Mouse (Mus musculus) heart, embryonic 14.5 days (tissue): ENCODE data around the gene Kcnh4. TPM values are rescaled to one million over a fixed set of nuclear protein-coding genes. Genes with fewer than 3 reads are reported as not detected.

Experiments
- ATAC-seq: fragments of 200-750 bp; cut with Nextera tagmentation; 2 replicates; pipeline ENCODE4 v1.8.0; 2017; ENCODE audit warnings: low read depth, moderate TSS enrichment; ENCODE audit not compliant: insufficient number of reproducible peaks, insufficient read depth, low FRiP score
- H3K27ac ChIP-seq, 2 experiments: fragments of 200-500 bp in 1 of 2; fragments of 300-500 bp in 1 of 2; sonication (generic) in 1 of 2; replicated peaks in 1 of 2; 2 replicates each; pipeline ENCODE4 v1.5.1; 2012 to 2014; ENCODE audit warnings: low read depth in 2 of 2, low read length in 2 of 2, control low read depth in 1 of 2, mild to moderate bottlenecking in 1 of 2, mixed read lengths in 1 of 2; ENCODE audit not compliant: control insufficient read depth in 1 of 2, insufficient read depth in 1 of 2
- H3K27me3 ChIP-seq: fragments of 300-500 bp; sonication (generic); 2 replicates; pipeline ENCODE4 v1.6.1; 2014; ENCODE audit warnings: mild to moderate bottlenecking, low read length, control low read depth; ENCODE audit not compliant: control insufficient read depth, insufficient read depth
- H3K36me3 ChIP-seq: fragments of 300-500 bp; sonication (generic); 2 replicates; pipeline ENCODE4 v1.6.1; 2014; ENCODE audit warnings: mild to moderate bottlenecking, control low read depth, low read length, mixed read lengths; ENCODE audit not compliant: control insufficient read depth, insufficient read depth
- H3K4me1 ChIP-seq, 2 experiments: fragments of 200-500 bp in 1 of 2; fragments of 300-500 bp in 1 of 2; sonication (generic) in 1 of 2; 2 replicates each; pipeline ENCODE4 v1.6.1; 2012 to 2014; ENCODE audit warnings: low read length in 2 of 2, control low read depth in 1 of 2, mixed read lengths in 1 of 2; ENCODE audit not compliant: control insufficient read depth in 2 of 2, insufficient read depth in 2 of 2
- H3K4me2 ChIP-seq: fragments of 300-500 bp; sonication (generic); 2 replicates; pipeline ENCODE4 v1.6.1; 2014; ENCODE audit warnings: mild to moderate bottlenecking, low read length
- H3K4me3 ChIP-seq, 2 experiments: fragments of 200-500 bp in 1 of 2; fragments of 300-500 bp in 1 of 2; sonication (generic) in 1 of 2; 2 replicates each; pipeline ENCODE4 v1.5.1; 2012 to 2014; ENCODE audit warnings: low read length in 2 of 2, mild to moderate bottlenecking in 2 of 2, control low read depth in 1 of 2, low read depth in 1 of 2, moderate library complexity in 1 of 2; ENCODE audit not compliant: control insufficient read depth in 1 of 2, insufficient read depth in 1 of 2
- H3K9ac ChIP-seq: fragments of 300-500 bp; sonication (generic); 2 replicates; pipeline ENCODE4 v1.6.1; 2014; ENCODE audit warnings: mild to moderate bottlenecking, low read length
- H3K9me3 ChIP-seq: fragments of 300-500 bp; sonication (generic); 2 replicates; pipeline ENCODE4 v1.6.1; 2016; ENCODE audit warnings: low read length, control low read depth; ENCODE audit not compliant: control insufficient read depth
- WGBS: fragments of 180-500 bp; shearing (Covaris S2); extraction: QIAGEN DNeasy Blood & Tissue Kit; methylation state at CpG from one replicate; pipeline ENCODE4 v1.1.7; 2014; 5-methylcytosine and 5-hydroxymethylcytosine counted together
- polyA plus RNA-seq: library from polyadenylated mRNA; unstranded; fragments of >200 nt; fragmentation: Nextera tagmentation; extraction: Ambion mirVana; gene quantifications from 2 replicates; pipeline ENCODE4 v1.2.1, GENCODE M21; 2014

The Kcnh4 gene
- polyA plus RNA-seq, 1 experiment from 2014 or later: not detected

DNA sequence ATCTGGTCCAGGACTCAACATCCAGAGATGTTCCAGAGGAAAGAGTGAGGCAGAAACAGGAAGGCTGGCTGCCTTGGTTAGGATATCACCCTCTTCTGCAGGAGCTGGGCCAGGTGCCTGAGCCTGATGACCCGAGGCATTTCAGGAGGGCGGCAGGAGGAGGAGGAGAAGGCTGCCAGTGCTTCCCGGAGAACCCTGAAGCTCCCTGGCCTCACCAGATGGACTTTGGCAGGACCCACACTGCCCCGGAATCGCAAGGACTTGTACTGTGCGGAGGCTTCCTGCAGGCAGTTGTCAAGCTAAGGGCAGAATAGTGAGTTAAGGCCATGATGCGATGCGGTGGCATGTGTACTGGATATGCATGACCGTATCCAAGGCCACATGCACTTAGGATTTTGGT lies 7.0 kb upstream of the Kcnh4 start:
- Histone ChIP-seq H3K27me3 (no peaks in the 10 kb centered on the region; the same call in 1 of the 2 replicates), H3K36me3 (no peaks in the 10 kb centered on the region), H3K9me3 (no peaks in the 10 kb centered on the region), H3K4me2 (no peak overlapping the region), H3K4me1 (peaks cover 3 to 6% of the 10 kb centered on the region in 2 experiments; a peak in 3 of 4 replicates), H3K9ac (no peak overlapping the region), H3K27ac (no peak overlapping the region), H3K4me3 (no peak overlapping the region)
- no peak for ATAC-seq
- 77% methylated on average over 9 of the region's 9 CpGs for WGBS

DNA sequence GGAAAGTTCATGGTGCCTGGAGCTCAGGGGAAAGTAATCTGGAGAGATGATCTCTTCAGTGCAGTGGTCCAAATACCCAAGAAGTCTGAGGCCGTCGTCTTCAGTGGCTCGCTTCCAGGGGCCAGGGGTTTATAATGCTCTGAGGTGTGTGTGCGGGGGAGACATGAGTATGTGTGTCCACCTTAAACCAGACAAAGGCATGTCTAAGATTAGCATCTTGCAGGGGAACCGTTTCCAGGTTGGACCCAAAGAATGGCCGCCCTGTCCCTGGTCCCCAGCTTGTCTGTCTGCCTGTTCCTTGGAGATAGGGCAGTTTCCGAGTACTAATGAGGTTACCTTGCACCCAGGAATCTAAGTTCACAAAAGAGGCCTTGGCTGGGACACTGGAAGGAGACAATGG lies 3.1 kb upstream of the Kcnh4 start, which contains the start of gene Hcrt:
Gene Hcrt (minus strand): TSS at position 101 of the 400 bp plus-strand sequence.
- Histone ChIP-seq H3K4me1 (peaks cover 2 to 3% of the 10 kb centered on the region in 2 experiments; a peak in 2 of 4 replicates), H3K27ac (no peak within 1 kb of the TSS), H3K9ac (peak within 1 kb of the TSS; percentile 54), H3K36me3 (no peaks in the 10 kb centered on the region), H3K27me3 (peaks cover 33% of the 10 kb centered on the region), H3K4me2 (peak within 1 kb of the TSS; percentile 83), H3K4me3 (peak within 1 kb of the TSS; percentile 48 to 57), H3K9me3 (no peaks in the 10 kb centered on the region)
- no peak for ATAC-seq
- 83% methylated on average over 7 of the region's 7 CpGs for WGBS

DNA sequence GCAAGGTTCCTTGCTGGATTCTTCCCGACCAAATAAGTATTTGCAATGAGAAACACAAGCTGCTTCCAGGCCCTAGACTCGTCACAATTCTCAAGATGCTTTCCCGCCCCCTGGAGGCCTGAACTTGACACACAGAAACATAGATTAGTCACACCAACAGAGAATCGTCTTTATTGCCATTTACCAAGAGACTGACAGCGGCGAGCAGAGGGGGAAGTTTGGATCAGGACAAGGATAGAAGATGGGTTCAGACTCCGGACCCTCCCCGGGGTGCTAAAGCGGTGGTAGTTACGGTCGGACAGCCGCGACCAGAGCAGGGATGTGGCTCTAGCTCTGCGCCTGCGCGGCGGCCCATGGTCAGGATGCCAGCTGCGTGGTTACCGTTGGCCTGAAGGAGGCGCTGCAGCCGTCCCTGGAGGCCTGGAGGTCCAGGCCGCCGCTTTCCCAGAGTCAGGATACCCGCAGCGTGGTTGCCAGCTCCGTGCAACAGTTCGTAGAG lies 1.9 kb upstream of the Kcnh4 start:
- H3K4me1 ChIP-seq: peaks cover 2 to 3% of the 10 kb centered on the region in 2 experiments; a peak in 2 of 4 replicates
- H3K27me3 ChIP-seq: peaks cover 35% of the 10 kb centered on the region
- H3K9ac ChIP-seq: peak overlapping the region; percentile 54
- no peak overlapping the region for H3K27ac ChIP-seq
- H3K9me3 ChIP-seq: no peaks in the 10 kb centered on the region
- H3K36me3 ChIP-seq: no peaks in the 10 kb centered on the region
- H3K4me2 ChIP-seq: peak overlapping the region; percentile 83
- ATAC-seq: 0 out of 2 replicates have a peak, but pooled peaks have one; percentile 17
- peak overlapping the region; percentile 48 to 57 for H3K4me3 ChIP-seq
- WGBS: under 1% methylated on average over 27 of the region's 27 CpGs

DNA sequence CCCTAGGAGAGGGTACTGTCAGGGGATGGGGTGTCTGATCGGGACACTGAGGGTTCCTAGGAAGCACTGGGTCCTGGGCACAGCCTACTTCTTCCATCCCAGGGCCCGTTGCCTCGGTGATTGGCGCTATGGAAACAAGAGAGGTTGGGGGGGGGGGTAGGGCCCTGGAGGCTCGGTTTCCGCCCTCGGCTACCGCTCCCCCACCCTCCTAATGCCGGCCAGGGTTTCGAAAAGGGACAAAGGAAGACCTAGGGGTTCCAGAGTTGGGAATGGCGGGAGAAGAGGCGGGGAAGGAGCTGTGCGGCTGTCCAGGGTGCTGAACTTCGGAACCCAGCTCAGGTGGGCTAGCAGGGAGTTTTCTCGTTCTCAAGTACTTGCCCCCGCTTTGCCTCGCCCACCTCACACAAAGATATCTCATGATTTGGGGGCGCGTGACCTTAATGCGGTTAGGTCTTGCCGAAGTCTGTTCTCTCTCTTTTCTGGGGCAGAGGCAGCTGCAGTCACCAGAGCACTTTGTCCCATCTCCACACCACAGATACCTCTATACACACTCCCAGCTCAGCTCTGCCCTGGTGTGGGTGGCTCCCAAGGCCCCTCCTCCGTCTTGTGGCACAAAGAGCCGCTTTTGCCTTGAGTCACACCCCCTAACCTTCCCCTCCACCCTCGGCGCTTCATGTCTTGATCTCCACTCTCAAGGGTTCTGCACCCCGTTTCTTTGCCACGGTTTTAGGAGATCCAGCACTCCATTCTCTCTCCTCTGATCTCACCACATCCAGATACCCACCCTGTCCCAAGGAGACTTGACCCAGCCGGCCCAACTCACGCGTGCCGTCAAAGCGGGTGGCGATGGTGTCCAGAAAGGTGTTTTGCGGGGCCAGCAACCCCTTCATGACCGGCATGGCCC lies 783 bp downstream of the Kcnh4 start:
- no peak for ATAC-seq
- Histone ChIP-seq H3K36me3 (no peaks in the 10 kb centered on the region), H3K27ac (no peak overlapping the region), H3K4me3 (peak overlapping the region in 1 of 2 experiments; percentile 2; a peak in 1 of 4 replicates), H3K9me3 (no peaks in the 10 kb centered on the region), H3K9ac (no peak overlapping the region), H3K27me3 (peaks cover 38% of the 10 kb centered on the region), H3K4me2 (peak overlapping the region; percentile 26), H3K4me1 (peaks cover 2 to 3% of the 10 kb centered on the region in 2 experiments; a peak in 2 of 4 replicates)
- 2% methylated on average over 35 of the region's 35 CpGs for WGBS

DNA sequence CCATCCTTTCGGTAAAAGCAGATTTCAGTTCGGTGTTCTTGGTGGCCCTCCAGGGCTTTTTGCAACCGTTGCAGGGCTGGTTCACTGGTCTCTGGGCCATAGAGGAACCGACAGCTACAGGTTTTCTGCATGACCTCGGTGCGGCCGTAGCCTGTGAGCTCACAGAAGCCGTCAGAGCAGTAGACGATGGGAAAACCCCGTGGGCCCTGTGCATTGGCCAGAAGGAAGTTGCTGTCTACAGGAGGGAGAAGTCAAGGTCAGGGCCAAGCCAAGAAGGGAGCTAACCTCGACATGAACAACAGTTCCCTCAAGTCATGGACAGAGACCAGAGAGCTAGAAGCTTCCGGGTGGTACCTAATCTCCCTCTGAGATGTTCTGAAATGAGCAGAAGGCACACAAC lies 2.2 kb downstream of the Kcnh4 start:
- peaks cover 41% of the 10 kb centered on the region for H3K27me3 ChIP-seq

DNA sequence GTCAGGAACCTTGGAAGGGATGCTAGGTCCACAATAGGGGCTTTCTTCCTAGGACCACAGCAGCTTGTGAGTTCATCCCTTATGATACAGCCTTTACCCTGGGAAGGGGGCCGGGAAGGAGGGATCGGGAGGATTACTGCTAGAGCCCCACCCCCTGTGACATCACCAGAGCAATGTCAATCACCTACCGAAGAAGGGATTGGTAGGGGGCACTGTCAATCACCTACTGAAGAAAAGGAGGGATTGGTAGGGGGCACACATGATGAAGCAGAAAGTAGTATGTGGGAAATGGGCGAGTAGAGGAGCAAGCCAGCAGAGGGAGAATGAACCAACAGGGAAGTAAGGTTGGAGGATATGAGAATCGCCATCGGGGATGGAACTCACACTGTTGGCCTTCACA lies 3.3 kb downstream of the Kcnh4 start:
- no peak overlapping the region for H3K9ac ChIP-seq
- no peaks in the 10 kb centered on the region for H3K9me3 ChIP-seq
- H3K4me2 ChIP-seq: no peak overlapping the region
- peaks cover 2 to 3% of the 10 kb centered on the region in 2 experiments; a peak in 2 of 4 replicates for H3K4me1 ChIP-seq
- H3K27ac ChIP-seq: no peak overlapping the region
- peaks cover 47% of the 10 kb centered on the region for H3K27me3 ChIP-seq
- H3K36me3 ChIP-seq: no peaks in the 10 kb centered on the region
- no peak for ATAC-seq
- WGBS: 54% methylated on average over 6 of the region's 6 CpGs
- H3K4me3 ChIP-seq: no peak overlapping the region

More for the DNA sequence above, 2.2 kb downstream of the Kcnh4 start:
- Histone ChIP-seq H3K4me2 (no peak overlapping the region), H3K36me3 (no peaks in the 10 kb centered on the region), H3K4me3 (no peak overlapping the region), H3K4me1 (peaks cover 2 to 3% of the 10 kb centered on the region in 2 experiments; a peak in 2 of 4 replicates), H3K9ac (no peak overlapping the region), H3K27ac (no peak overlapping the region), H3K9me3 (no peaks in the 10 kb centered on the region)
- WGBS: 84% methylated on average over 12 of the region's 12 CpGs
- no peak for ATAC-seq

DNA sequence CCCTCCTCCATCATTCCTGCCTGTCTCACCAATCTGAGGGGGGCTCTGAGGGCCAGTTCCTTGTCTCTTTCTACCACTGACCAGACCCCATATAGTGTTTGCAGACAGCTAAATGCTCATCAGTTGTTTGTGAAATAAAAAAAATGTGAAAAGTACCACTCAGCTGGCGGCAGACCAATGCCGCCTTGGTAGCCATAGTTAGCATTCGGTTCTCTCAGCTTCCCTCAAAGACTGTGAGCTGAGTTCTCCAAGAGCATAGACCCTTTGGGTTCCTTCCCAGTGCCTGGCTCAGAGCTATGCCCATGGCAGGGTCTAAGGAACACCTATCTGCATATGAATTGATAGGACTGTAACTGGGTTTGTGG lies 5.1 kb downstream of the Kcnh4 start:
- no peak for ATAC-seq
- Histone ChIP-seq H3K4me3 (no peak overlapping the region), H3K36me3 (no peaks in the 10 kb centered on the region), H3K4me2 (no peak overlapping the region), H3K4me1 (peaks cover 0 to 3% of the 10 kb centered on the region in 2 experiments; a peak in 2 of 4 replicates), H3K27ac (no peak overlapping the region), H3K9ac (no peak overlapping the region), H3K27me3 (peaks cover 40% of the 10 kb centered on the region), H3K9me3 (no peaks in the 10 kb centered on the region)
- WGBS: 80% methylated on average over 3 of the region's 3 CpGs
